Mouse (Mus musculus) lung, embryonic 15.5 days (tissue): ENCODE measurements around the gene Ak2. TPM values are rescaled to one million over a fixed set of nuclear protein-coding genes. Genes with fewer than 3 reads are reported as not detected.
A peak's percentile ranks its signal among the peaks of the same experiment; 100 is the strongest.

Experiments used
- ATAC-seq: fragments of 200-750 bp; cut with Nextera tagmentation; 2 replicates; pipeline ENCODE4 v1.8.0; 2017; ENCODE audit warnings: moderate number of reproducible peaks, borderline replicate concordance; ENCODE audit not compliant: low FRiP score, low TSS enrichment; ENCODE audit errors: extremely low read depth
- H3K27ac ChIP-seq: fragments of 300-500 bp; sonication (generic); 2 replicates; pipeline ENCODE4 v1.5.1; 2015; ENCODE audit warnings: moderate library complexity, mild to moderate bottlenecking, inconsistent platforms
- H3K27me3 ChIP-seq: fragments of 300-500 bp; sonication (generic); 2 replicates; pipeline ENCODE4 v1.6.1; 2015; ENCODE audit warnings: inconsistent platforms
- H3K36me3 ChIP-seq: fragments of 300-500 bp; sonication (generic); 2 replicates; pipeline ENCODE4 v1.6.1; 2015; ENCODE audit warnings: inconsistent platforms
- H3K4me1 ChIP-seq: fragments of 300-500 bp; sonication (generic); 2 replicates; pipeline ENCODE4 v1.6.1; 2015; ENCODE audit warnings: inconsistent platforms
- H3K4me2 ChIP-seq: fragments of 300-500 bp; sonication (generic); 2 replicates; pipeline ENCODE4 v1.6.1; 2015; ENCODE audit warnings: inconsistent platforms, mild to moderate bottlenecking, moderate library complexity
- H3K4me3 ChIP-seq: fragments of 300-500 bp; sonication (generic); 2 replicates; pipeline ENCODE4 v1.5.1; 2015; ENCODE audit warnings: mild to moderate bottlenecking, inconsistent platforms
- H3K9ac ChIP-seq: fragments of 300-500 bp; sonication (generic); 2 replicates; pipeline ENCODE4 v1.6.1; 2015; ENCODE audit warnings: inconsistent platforms
- H3K9me3 ChIP-seq: fragments of 300-500 bp; sonication (generic); 2 replicates; pipeline ENCODE4 v1.6.1; 2016; ENCODE audit warnings: inconsistent platforms
- WGBS: fragments of 180-500 bp; shearing (Covaris S2); methylation state at CpG from one replicate; pipeline ENCODE4 v1.1.7; 2015; 5-methylcytosine and 5-hydroxymethylcytosine counted together
- polyA plus RNA-seq: library from polyadenylated mRNA; unstranded; fragments of >200 nt; fragmentation: Nextera tagmentation; extraction: Ambion mirVana; gene quantifications from 2 replicates; pipeline ENCODE4 v1.2.1, GENCODE M21; 2015

Ak2 gene
- polyA plus RNA-seq = 182 and 187 TPM in 2 replicates

DNA sequence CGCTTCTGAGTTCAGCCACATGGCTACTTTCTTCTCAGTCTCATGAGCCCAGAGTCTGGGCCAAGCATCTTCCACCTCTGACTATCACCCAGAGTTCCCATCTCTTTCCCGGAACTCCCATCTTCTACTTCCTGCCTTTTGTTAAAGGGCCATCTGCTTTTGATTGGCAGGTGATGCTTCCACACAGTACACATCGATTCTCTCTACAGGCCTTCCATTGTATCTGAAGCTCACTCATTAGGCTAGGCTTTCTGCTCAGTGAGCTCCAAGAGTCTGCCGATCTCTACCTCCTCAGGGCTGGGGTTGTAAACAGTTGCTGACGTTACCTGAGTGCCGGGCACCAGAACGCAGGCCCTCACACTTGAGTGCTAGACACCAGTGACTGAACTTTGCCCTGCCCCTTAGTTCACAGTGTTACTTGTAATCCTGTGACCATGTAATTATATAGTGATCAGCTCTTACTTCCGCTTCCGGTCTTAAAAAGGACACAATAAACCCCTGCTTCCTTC is at the start of gene Ak2:
Gene Ak2 (plus strand): TSS at position 459 of the 509 bp plus-strand sequence.
- peaks cover 30% of the 10 kb centered on the region for H3K4me1 ChIP-seq
- no peaks in the 10 kb centered on the region for H3K27me3 ChIP-seq
- peak within 1 kb of the TSS; percentile 82 for H3K4me2 ChIP-seq
- 93% methylated on average over 9 of the region's 9 CpGs for WGBS
- no peak for ATAC-seq
- H3K36me3 ChIP-seq = no peaks in the 10 kb centered on the region
- H3K4me3 ChIP-seq = peak within 1 kb of the TSS; percentile 86; the same call in 1 of the 2 replicates
- H3K27ac ChIP-seq = 0 out of 2 replicates have a peak within 1 kb of the TSS, but pooled peaks have one; percentile 43
- H3K9ac ChIP-seq = no peak within 1 kb of the TSS
- no peaks in the 10 kb centered on the region for H3K9me3 ChIP-seq

DNA sequence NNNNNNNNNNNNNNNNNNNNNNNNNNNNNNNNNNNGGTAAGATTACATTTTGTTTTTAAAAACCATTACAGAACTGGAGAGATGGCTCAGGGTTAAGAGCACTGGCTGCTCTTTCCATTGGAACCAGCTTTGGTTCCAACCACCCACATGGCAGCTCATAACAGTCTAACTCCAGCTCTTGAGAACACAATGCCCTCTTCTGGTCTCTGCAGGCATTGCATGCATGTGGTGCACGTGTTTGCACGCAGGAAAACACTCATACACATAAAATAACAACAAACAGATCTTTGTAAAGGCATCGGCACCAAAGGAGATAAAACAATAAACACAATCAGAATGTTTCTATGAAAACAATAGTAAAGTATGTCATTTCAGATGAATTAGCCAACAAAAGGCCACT is 49.4 kb upstream of the Ak2 start:
- 44% methylated on average over 3 of the region's 3 CpGs for WGBS
- H3K4me2 ChIP-seq = no peak overlapping the region
- no peak for ATAC-seq
- H3K9me3 ChIP-seq = no peaks in the 10 kb centered on the region
- H3K4me1 ChIP-seq = no peaks in the 10 kb centered on the region
- H3K4me3 ChIP-seq = no peak overlapping the region
- no peak overlapping the region for H3K27ac ChIP-seq
- H3K9ac ChIP-seq = no peak overlapping the region
- H3K27me3 ChIP-seq = no peaks in the 10 kb centered on the region
- no peaks in the 10 kb centered on the region for H3K36me3 ChIP-seq

DNA sequence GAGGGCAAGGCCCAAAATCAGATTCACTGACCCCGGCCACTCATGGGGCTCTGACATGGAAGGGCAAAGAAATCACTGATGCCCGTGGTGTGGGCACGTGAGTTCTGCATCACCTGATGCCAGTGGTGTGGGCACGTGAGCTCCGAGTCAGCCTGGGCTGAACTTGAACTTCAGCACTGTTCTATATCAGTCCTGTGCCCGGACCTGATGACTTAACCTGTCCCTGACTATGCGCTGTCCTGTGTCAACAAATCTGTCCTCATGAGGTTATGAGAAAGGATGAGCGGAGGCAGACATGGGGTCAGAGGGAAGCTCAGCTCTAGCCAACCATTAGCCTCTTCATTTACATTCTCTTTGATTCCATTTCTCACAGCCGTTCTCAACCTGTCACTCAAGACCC is 45.0 kb upstream of the Ak2 start:
- Histone ChIP-seq H3K4me3 (no peak overlapping the region), H3K4me2 (no peak overlapping the region), H3K9ac (no peak overlapping the region), H3K27me3 (no peaks in the 10 kb centered on the region), H3K36me3 (no peaks in the 10 kb centered on the region), H3K27ac (no peak overlapping the region), H3K9me3 (no peaks in the 10 kb centered on the region), H3K4me1 (peaks cover 13% of the 10 kb centered on the region; the same call in 1 of the 2 replicates)
- 77% methylated on average over 9 of the region's 9 CpGs for WGBS
- no peak for ATAC-seq

DNA sequence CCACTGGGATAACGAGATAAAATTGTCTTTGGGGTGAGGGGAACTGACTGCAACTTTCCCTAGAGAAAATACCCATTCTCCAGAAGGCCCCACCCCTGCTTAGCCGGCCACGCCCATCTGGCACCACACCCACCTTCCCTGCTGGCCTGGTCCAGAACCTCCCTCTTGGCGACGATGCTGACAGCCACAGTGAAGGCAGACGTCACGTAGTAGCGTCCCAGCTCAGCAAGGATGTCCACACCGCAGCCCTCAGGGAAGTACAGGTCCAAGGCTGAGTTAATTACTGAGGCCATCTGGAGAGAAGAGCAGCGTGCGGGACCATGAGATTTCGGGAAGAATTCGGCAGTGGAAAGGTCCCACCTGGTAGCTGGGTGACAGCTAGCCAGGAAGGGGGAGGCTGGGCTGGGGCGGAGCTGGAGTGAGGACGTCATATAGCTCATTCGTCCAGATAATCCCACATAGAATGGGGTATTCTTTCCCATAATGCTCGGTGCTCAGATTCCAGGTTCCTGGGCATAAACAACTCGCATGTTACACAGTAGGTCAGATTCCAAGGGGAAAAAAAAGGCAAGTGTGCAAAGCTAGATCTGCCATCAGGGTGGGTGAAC is 44.3 kb upstream of the Ak2 start:
- Histone ChIP-seq H3K4me3 (no peak overlapping the region), H3K9ac (no peak overlapping the region), H3K4me1 (peaks cover 13% of the 10 kb centered on the region; the same call in 1 of the 2 replicates), H3K36me3 (no peaks in the 10 kb centered on the region), H3K4me2 (peak overlapping the region; percentile 7; the same call in 1 of the 2 replicates), H3K27me3 (no peaks in the 10 kb centered on the region), H3K9me3 (no peaks in the 10 kb centered on the region), H3K27ac (no peak overlapping the region)
- ATAC-seq = no peak
- WGBS = 15% methylated on average over 18 of the region's 18 CpGs

DNA sequence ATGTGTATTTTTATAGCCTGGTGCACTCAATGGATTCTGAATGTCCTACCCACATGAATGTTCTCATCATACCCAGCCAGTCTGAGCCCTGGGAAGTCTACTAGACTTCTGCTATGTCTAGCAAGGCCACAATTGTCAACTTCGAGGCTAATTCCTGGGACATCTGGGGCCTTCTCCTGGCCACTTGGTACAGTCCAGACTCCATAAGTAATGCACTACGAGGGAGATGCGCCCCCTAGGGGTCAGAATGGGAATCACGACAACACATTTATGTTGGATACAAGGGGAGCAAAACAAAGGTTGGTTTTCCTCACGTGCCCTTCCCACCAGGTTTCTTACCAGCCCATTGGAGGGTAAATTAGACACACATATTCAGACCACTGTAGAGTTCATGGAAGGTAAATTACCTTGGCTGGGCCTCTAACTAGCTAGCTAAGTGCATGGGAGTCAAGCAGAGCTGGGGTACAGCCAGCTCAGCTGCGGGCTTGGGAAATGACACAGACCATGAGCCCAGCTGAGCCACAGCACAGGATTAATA is 43.6 kb upstream of the Ak2 start:
- Histone ChIP-seq H3K9ac (no peak overlapping the region), H3K4me3 (no peak overlapping the region), H3K36me3 (no peaks in the 10 kb centered on the region), H3K9me3 (no peaks in the 10 kb centered on the region), H3K27me3 (no peaks in the 10 kb centered on the region), H3K4me2 (no peak overlapping the region), H3K27ac (no peak overlapping the region), H3K4me1 (peaks cover 13% of the 10 kb centered on the region; the same call in 1 of the 2 replicates)
- ATAC-seq = no peak
- WGBS = 32% methylated on average over 6 of the region's 6 CpGs

DNA sequence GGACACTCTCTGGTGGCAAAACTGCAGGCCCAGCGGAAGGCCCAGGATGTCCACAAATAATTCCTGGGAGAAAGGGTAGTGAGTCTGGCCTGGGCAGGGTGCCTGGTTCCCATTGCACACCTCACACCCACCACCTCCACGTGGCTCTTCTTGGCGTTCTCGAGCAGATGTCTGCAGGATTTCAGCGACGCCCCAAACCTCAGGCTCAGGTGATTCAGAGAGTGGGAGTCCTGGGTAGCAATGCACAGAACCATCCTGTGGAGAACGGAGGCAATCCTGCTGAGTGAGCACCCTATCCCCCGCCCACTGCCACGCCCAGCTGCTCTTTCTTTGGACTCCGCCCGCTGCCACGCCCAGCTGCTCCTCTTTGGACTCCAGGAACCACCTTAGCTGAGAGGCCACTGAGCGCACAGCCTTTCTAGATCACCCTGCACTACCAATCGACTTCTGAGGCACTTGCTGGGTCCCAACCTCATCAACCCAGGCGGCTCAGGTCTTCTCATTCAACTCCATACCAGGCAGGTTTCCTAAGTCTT is 42.2 kb upstream of the Ak2 start:
- ATAC-seq = no peak
- H3K9me3 ChIP-seq = no peaks in the 10 kb centered on the region
- H3K27ac ChIP-seq = no peak overlapping the region
- no peak overlapping the region for H3K9ac ChIP-seq
- peaks cover 13% of the 10 kb centered on the region; the same call in 1 of the 2 replicates for H3K4me1 ChIP-seq
- 30% methylated on average over 15 of the region's 15 CpGs for WGBS
- no peaks in the 10 kb centered on the region for H3K36me3 ChIP-seq
- no peak overlapping the region for H3K4me2 ChIP-seq
- H3K4me3 ChIP-seq = no peak overlapping the region
- no peaks in the 10 kb centered on the region for H3K27me3 ChIP-seq

DNA sequence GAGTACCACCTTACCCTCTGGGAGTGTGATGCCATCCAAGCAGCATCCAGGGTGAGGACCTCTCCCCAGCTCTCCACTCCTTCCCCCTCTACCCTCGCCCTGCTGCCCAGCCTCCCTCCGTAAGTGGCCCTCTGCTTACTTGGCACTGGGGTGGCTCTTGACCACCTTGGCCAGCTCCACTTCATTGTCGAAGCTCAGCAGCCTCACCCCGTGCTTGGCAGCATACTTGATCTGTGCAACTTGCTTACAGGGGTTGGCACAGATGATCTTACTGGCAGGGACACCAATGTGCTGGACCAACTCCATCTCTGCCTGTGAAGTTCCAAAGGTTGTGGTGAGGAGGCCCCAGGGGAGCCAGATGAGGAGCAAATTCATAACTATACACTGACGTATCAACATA is 41.3 kb upstream of the Ak2 start:
- Histone ChIP-seq H3K36me3 (no peaks in the 10 kb centered on the region), H3K4me2 (no peak overlapping the region), H3K27me3 (no peaks in the 10 kb centered on the region), H3K4me3 (no peak overlapping the region), H3K9ac (no peak overlapping the region), H3K4me1 (peaks cover 13% of the 10 kb centered on the region; the same call in 1 of the 2 replicates), H3K9me3 (no peaks in the 10 kb centered on the region), H3K27ac (no peak overlapping the region)
- ATAC-seq = no peak
- WGBS = 58% methylated on average over 5 of the region's 5 CpGs

DNA sequence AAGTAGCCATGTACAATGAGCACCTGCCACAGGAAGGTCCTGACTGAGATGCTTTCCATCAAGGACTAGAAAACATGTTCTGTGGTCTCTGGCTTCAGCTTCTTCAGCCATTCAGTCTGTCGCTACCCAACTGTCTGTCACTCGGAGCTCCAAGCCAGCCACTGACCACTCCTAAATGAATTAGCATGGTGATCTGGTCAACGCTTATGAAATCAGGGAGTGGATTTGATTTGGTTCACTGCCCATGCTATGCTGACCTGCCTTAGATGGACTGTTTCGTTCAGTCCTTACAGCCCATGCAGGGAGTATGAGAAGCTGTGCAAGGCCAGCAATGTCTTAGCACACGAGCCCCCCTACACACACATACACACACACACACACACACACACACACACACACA is 37.9 kb upstream of the Ak2 start:
- no peaks in the 10 kb centered on the region for H3K9me3 ChIP-seq
- H3K27ac ChIP-seq = no peak overlapping the region
- H3K4me3 ChIP-seq = no peak overlapping the region
- no peak overlapping the region for H3K4me2 ChIP-seq
- no peaks in the 10 kb centered on the region for H3K27me3 ChIP-seq
- H3K4me1 ChIP-seq = peaks cover 29% of the 10 kb centered on the region
- 78% methylated on average over 5 of the region's 5 CpGs for WGBS
- H3K36me3 ChIP-seq = no peaks in the 10 kb centered on the region
- ATAC-seq = no peak
- H3K9ac ChIP-seq = no peak overlapping the region

DNA sequence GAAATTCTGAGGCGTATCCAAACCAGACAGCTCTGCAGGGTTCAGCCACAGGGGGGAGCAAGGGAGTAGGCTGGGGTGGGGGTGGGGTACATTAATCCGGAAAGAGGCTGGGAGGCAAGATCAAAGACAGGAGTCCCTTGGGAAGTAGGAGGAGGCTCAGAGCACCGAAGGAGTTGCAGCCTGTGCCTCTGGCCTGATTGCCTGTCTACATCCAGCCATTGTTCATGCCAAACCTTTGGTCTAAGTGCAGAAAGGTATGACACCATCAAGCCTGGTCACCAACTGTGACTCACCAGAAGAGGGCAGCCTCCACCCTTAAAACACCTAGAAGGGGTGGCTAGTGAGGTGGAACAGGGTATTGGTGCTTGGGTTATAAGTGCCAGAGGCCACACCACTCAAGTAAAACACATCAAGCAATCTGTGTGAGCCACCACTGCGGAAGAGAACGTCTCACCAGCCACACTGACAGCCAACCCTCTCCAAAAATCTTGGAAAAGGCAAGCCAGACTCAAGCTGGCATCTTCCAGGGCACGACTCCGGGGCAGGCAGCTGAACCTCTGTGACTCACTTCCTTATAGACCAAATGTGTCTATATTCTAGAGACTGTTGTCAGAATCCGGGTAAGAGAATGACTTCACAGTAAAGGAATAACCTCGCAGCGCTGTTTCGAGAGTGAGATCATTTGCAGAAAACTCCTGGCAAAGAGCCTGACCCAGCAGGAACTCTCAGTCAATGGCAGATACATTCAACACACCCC is 34.4 kb upstream of the Ak2 start:
- no peak overlapping the region for H3K9ac ChIP-seq
- no peak overlapping the region for H3K4me2 ChIP-seq
- H3K4me1 ChIP-seq = peaks cover 31% of the 10 kb centered on the region
- H3K27ac ChIP-seq = peak overlapping the region; percentile 11; the same call in 1 of the 2 replicates
- 32% methylated on average over 11 of the region's 11 CpGs for WGBS
- no peak overlapping the region for H3K4me3 ChIP-seq
- no peaks in the 10 kb centered on the region for H3K9me3 ChIP-seq
- H3K27me3 ChIP-seq = peaks cover 10% of the 10 kb centered on the region
- 0 out of 2 replicates have a peak, but pooled peaks have one; percentile 3 for ATAC-seq
- no peaks in the 10 kb centered on the region for H3K36me3 ChIP-seq

DNA sequence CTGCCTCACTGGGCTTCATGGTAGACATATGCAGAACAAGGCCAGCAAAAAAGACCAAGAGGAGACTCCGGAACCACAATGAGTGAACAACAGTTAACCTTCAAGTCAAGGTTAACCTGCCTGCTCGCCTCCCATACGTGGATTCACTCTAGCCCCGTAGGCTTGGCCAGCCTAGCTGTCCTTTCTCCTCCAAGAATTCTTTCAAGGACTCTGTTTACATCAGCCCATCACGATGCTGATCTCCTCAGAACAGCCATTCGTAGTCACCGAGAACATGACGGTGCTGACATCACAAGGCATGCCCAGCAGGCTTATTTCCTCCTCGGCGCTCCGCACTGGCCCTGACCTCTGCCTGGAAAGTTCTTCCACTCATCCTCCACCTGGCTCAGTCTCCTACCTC is 33.6 kb upstream of the Ak2 start:
- Histone ChIP-seq H3K9me3 (no peaks in the 10 kb centered on the region), H3K4me1 (peaks cover 38% of the 10 kb centered on the region), H3K27ac (peak overlapping the region; percentile 11; the same call in 1 of the 2 replicates), H3K36me3 (no peaks in the 10 kb centered on the region), H3K9ac (no peak overlapping the region), H3K27me3 (peaks cover 10% of the 10 kb centered on the region), H3K4me2 (no peak overlapping the region), H3K4me3 (no peak overlapping the region)
- WGBS = 73% methylated on average over 11 of the region's 11 CpGs
- no peak for ATAC-seq

DNA sequence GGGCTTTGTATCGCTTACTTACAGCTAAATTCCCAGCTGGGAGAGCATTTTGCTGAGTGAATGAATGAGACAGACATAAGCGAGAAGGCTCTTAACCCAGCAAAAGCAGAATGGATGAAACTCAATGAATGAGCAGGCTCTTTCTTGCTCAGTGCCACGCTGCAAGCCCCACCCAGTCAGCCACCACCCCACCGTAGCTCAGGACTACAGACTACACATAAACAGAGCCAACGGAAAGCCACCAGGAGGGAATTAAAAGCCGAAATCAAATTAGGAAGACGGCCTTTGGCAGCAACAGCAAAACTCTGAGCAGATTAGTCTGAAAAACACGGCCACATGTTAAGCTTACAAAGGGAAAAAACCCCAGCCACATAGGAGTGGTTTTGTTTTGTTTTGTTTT is 32.9 kb upstream of the Ak2 start:
- Histone ChIP-seq H3K9me3 (no peaks in the 10 kb centered on the region), H3K4me1 (peaks cover 40% of the 10 kb centered on the region), H3K4me2 (no peak overlapping the region), H3K9ac (no peak overlapping the region), H3K27ac (no peak overlapping the region), H3K4me3 (no peak overlapping the region), H3K36me3 (no peaks in the 10 kb centered on the region), H3K27me3 (peaks cover 10% of the 10 kb centered on the region)
- no peak for ATAC-seq
- 69% methylated on average over 8 of the region's 8 CpGs for WGBS

DNA sequence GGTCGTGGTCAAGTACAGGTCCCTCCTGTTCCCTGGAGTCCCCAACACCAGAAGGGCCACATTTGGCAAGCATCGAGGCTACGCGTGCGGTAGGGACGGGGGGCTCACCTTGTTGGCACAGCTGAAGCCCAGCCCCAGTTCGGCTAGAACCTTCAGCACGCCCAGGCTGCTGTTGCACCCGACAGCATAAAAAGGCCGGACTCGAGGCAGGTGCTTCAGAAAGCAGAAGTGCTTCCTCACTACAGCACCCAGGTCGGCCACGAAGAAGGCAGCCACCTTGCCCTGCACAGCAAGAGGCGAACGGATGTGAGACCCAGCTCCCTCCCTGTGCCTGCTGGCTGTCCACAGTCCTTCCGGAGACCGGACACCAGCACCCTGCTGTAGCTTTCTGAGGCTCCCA is 32.1 kb upstream of the Ak2 start:
- Histone ChIP-seq H3K36me3 (no peaks in the 10 kb centered on the region), H3K4me3 (no peak overlapping the region), H3K4me1 (peaks cover 40% of the 10 kb centered on the region), H3K9me3 (no peaks in the 10 kb centered on the region), H3K27ac (no peak overlapping the region), H3K4me2 (no peak overlapping the region), H3K27me3 (peaks cover 10% of the 10 kb centered on the region), H3K9ac (no peak overlapping the region)
- WGBS = 80% methylated on average over 17 of the region's 17 CpGs
- ATAC-seq = no peak
